Mouse (Mus musculus) kidney, postnatal 25 days (tissue): ENCODE results near the gene Mrpl48.

ENCODE experiments used
- DNase-seq, 2 experiments: peaks; one replicate each; pipeline ENCODE4 v3.0.0; 2021; ENCODE audit warnings: mixed read lengths in 2 of 2

Mrpl48 gene

GRCm38 (mm10) chr7:100530766-100531165 lies 77.3 kb downstream of the Mrpl48 start:
- no peak for DNase-seq

- no peak for DNase-seq
Measured at GRCm38 (mm10) chr7:100524669-100525068, 83.4 kb downstream of the Mrpl48 start.

- no peak for DNase-seq
Measured at GRCm38 (mm10) chr7:100522222-100522621, 85.9 kb downstream of the Mrpl48 start.

GRCm38 (mm10) chr7:100520663-100521285 lies 87.3 kb downstream of the Mrpl48 start:
- peak; percentile 75 to 79 for DNase-seq

GRCm38 (mm10) chr7:100520204-100520603 lies 87.9 kb downstream of the Mrpl48 start:
- DNase-seq: no peak

- no peak for DNase-seq
Measured at GRCm38 (mm10) chr7:100514573-100514972, 93.5 kb downstream of the Mrpl48 start, which contains the start of gene Dnajb13. Gene Dnajb13, minus strand, starts transcription at chr7:100514960.

- no peak for DNase-seq
Measured at GRCm38 (mm10) chr7:100511602-100512001, 96.5 kb downstream of the Mrpl48 start.

GRCm38 (mm10) chr7:100508670-100509069 lies 99.4 kb downstream of the Mrpl48 start:
- no peak for DNase-seq

GRCm38 (mm10) chr7:100506494-100506893 lies 101.6 kb downstream of the Mrpl48 start:
- DNase-seq: no peak

GRCm38 (mm10) chr7:100504740-100505487 lies 103.2 kb downstream of the Mrpl48 start:
- no peak for DNase-seq

GRCm38 (mm10) chr7:100503076-100503475 lies 105.0 kb downstream of the Mrpl48 start:
- DNase-seq: no peak

GRCm38 (mm10) chr7:100502374-100502922 lies 105.7 kb downstream of the Mrpl48 start:
- DNase-seq: no peak

GRCm38 (mm10) chr7:100501844-100502373 lies 106.2 kb downstream of the Mrpl48 start:
- DNase-seq: no peak

- DNase-seq: no peak
Measured at GRCm38 (mm10) chr7:100501027-100501843, 106.9 kb downstream of the Mrpl48 start.

- DNase-seq: peak; percentile 33 to 58
Measured at GRCm38 (mm10) chr7:100500276-100500977, 107.7 kb downstream of the Mrpl48 start.

- DNase-seq: no peak
Measured at GRCm38 (mm10) chr7:100499465-100499864, 108.6 kb downstream of the Mrpl48 start.

GRCm38 (mm10) chr7:100497982-100498381 lies 110.1 kb downstream of the Mrpl48 start:
- DNase-seq: no peak

- no peak for DNase-seq
Measured at GRCm38 (mm10) chr7:100497402-100497801, 110.7 kb downstream of the Mrpl48 start.

GRCm38 (mm10) chr7:100496791-100497190 lies 111.3 kb downstream of the Mrpl48 start:
- DNase-seq: peak in 1 of 2 experiments; percentile 32

GRCm38 (mm10) chr7:100496371-100496770 lies 111.7 kb downstream of the Mrpl48 start:
- DNase-seq: peak in 1 of 2 experiments; percentile 38
